Mouse (Mus musculus): ENCODE measurements at regions not wholly inside any gene's neighbourhood (a gene's known extent, or its start where the extent isn't known, plus 50 kb on each side); places are given as distances from the start of the nearest gene placed in this dataset.
A peak's percentile ranks its signal among the peaks of the same experiment; 100 is the strongest.

DNA sequence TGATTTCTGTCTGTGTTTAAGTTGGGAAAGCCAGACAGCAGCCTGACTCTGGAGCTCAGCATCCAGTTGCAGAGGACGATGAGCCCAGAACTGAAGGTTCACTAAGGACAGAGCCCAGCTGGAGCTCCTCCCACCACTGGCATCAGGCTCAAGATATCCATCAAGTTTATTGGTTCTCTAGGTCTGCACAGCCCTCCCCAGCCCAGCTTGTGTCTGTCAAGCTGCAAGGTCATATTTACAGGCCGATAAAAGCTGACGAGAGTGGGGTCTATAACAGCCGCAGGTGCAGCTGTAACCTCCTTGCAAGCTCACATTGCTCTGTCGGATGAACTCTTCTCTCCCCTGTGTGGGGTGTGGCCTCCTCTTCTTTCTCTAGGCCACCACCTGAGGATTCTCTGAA, 184.3 kb downstream of the Ajap1 start:
- H3K9ac ChIP-seq (ENCODE audit: low read length): no peak overlapping the region
- DNase-seq (ENCODE audit: low spot score, missing footprints) (no peak), ATAC-seq (ENCODE audit: low FRiP score) (no peak)
- WGBS: 86% methylated on average over 5 of the region's 5 CpGs
- no peaks in the 10 kb centered on the region for H3K27me3 ChIP-seq (ENCODE audit: control insufficient read depth, insufficient read depth, low read length)
- no peak overlapping the region for H3K4me3 ChIP-seq (ENCODE audit: low read depth, low read length)
- H3K4me1 ChIP-seq (ENCODE audit: control insufficient read depth, insufficient read depth, low read length): peaks cover 7% of the 10 kb centered on the region
- H3K4me2 ChIP-seq: no peak overlapping the region
- H3K9me3 ChIP-seq (ENCODE audit: control insufficient read depth, low read length): no peaks in the 10 kb centered on the region
- no peak overlapping the region for H3K27ac ChIP-seq (ENCODE audit: low read depth, low read length)
- no peaks in the 10 kb centered on the region for H3K36me3 ChIP-seq (ENCODE audit: control insufficient read depth, insufficient read depth, low read length)

GRCm38 (mm10) chr4:153294828-153295227, 187.8 kb downstream of the Ajap1 start:
- Histone ChIP-seq H3K27me3 (ENCODE audit: control insufficient read depth, insufficient read depth, low read length) (no peaks in the 10 kb centered on the region), H3K4me1 (ENCODE audit: control insufficient read depth, insufficient read depth, low read length) (peaks cover 20% of the 10 kb centered on the region), H3K4me3 (ENCODE audit: low read depth, low read length) (no peak overlapping the region), H3K36me3 (ENCODE audit: control insufficient read depth, insufficient read depth, low read length) (no peaks in the 10 kb centered on the region), H3K4me2 (no peak overlapping the region), H3K27ac (ENCODE audit: low read depth, low read length) (no peak overlapping the region), H3K9ac (ENCODE audit: low read length) (no peak overlapping the region), H3K9me3 (ENCODE audit: control insufficient read depth, low read length) (no peaks in the 10 kb centered on the region)
- 32% methylated on average over 6 of the region's 6 CpGs for WGBS
- DNase-seq (ENCODE audit: low spot score, missing footprints) (peak; percentile 86), ATAC-seq (ENCODE audit: low FRiP score) (peak; percentile 63)

- Histone ChIP-seq H3K4me3 (ENCODE audit: low read depth, low read length) (no peak overlapping the region), H3K4me2 (no peak overlapping the region), H3K36me3 (ENCODE audit: control insufficient read depth, insufficient read depth, low read length) (no peaks in the 10 kb centered on the region), H3K27me3 (ENCODE audit: control insufficient read depth, insufficient read depth, low read length) (no peaks in the 10 kb centered on the region), H3K9me3 (ENCODE audit: control insufficient read depth, low read length) (no peaks in the 10 kb centered on the region), H3K27ac (ENCODE audit: low read depth, low read length) (no peak overlapping the region), H3K9ac (ENCODE audit: low read length) (no peak overlapping the region), H3K4me1 (ENCODE audit: control insufficient read depth, insufficient read depth, low read length) (peaks cover 20% of the 10 kb centered on the region)
- DNase-seq (ENCODE audit: low spot score, missing footprints): no peak
- 42% methylated on average over 3 of the region's 3 CpGs for WGBS
- ATAC-seq (ENCODE audit: low FRiP score): 0 out of 2 replicates have a peak, but pooled peaks have one; percentile 24
Measured at GRCm38 (mm10) chr4:153293137-153293536, 189.5 kb downstream of the Ajap1 start.

DNA sequence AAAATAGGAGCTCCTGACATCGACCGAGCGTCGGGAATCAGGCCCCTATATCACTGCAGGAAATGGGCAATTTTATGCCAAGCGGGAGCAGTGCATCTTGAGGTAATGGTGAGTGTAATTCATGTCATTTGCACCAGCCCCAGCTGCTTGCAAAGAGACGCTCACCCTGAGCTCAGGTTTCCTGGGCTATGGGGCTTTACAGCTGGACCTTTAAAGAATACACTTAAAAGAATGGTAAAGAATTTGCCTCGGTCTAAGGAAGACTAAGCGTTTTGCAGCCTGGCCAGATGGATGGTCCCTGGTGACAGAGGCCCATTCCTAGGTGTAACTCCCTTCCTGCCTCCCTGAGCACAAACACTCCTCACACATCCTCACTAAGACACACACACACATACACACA, 194.2 kb downstream of the Ajap1 start:
- Histone ChIP-seq H3K4me1 (ENCODE audit: control insufficient read depth, insufficient read depth, low read length) (peaks cover 13% of the 10 kb centered on the region), H3K36me3 (ENCODE audit: control insufficient read depth, insufficient read depth, low read length) (no peaks in the 10 kb centered on the region), H3K27me3 (ENCODE audit: control insufficient read depth, insufficient read depth, low read length) (no peaks in the 10 kb centered on the region), H3K9me3 (ENCODE audit: control insufficient read depth, low read length) (no peaks in the 10 kb centered on the region; the same call in 1 of the 2 replicates), H3K4me3 (ENCODE audit: low read depth, low read length) (no peak overlapping the region), H3K9ac (ENCODE audit: low read length) (no peak overlapping the region), H3K4me2 (no peak overlapping the region), H3K27ac (ENCODE audit: low read depth, low read length) (no peak overlapping the region)
- ATAC-seq (ENCODE audit: low FRiP score): no peak
- WGBS: 83% methylated on average over 8 of the region's 8 CpGs
- no peak for DNase-seq (ENCODE audit: low spot score, missing footprints)

DNA sequence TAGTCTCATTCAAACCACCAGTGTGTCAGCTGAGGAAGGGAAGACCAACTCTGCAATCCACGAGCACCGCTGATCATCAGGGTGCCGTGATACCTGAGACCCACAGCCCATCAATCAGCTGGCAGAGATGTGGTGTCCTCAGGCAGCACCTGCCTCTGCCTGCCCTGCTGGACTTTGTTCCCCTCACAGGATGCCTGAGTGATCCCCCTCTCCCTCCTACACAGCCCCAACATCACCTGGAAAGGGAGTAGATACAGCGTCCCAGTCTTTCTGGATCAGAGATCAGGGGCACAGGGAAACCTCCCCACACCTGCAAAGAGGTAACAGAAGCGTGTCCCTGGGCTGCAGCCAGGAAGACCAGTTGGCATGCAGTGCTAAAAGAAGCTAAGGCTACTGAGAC, 198.4 kb downstream of the Ajap1 start:
- Histone ChIP-seq H3K36me3 (ENCODE audit: control insufficient read depth, insufficient read depth, low read length) (no peaks in the 10 kb centered on the region), H3K4me2 (no peak overlapping the region), H3K27ac (ENCODE audit: low read depth, low read length) (no peak overlapping the region), H3K27me3 (ENCODE audit: control insufficient read depth, insufficient read depth, low read length) (no peaks in the 10 kb centered on the region), H3K4me1 (ENCODE audit: control insufficient read depth, insufficient read depth, low read length) (no peaks in the 10 kb centered on the region), H3K9ac (ENCODE audit: low read length) (no peak overlapping the region), H3K9me3 (ENCODE audit: control insufficient read depth, low read length) (no peaks in the 10 kb centered on the region; the same call in 1 of the 2 replicates), H3K4me3 (ENCODE audit: low read depth, low read length) (no peak overlapping the region)
- no peak for ATAC-seq (ENCODE audit: low FRiP score)
- WGBS: 87% methylated on average over 5 of the region's 5 CpGs
- DNase-seq (ENCODE audit: low spot score, missing footprints): no peak

- Histone ChIP-seq H3K27me3 (ENCODE audit: control insufficient read depth, insufficient read depth, low read length) (no peaks in the 10 kb centered on the region), H3K4me2 (no peak overlapping the region), H3K27ac (ENCODE audit: low read depth, low read length) (no peak overlapping the region), H3K4me3 (ENCODE audit: low read depth, low read length) (no peak overlapping the region), H3K9ac (ENCODE audit: low read length) (no peak overlapping the region), H3K36me3 (ENCODE audit: control insufficient read depth, insufficient read depth, low read length) (no peaks in the 10 kb centered on the region), H3K4me1 (ENCODE audit: control insufficient read depth, insufficient read depth, low read length) (no peaks in the 10 kb centered on the region), H3K9me3 (ENCODE audit: control insufficient read depth, low read length) (no peaks in the 10 kb centered on the region)
- ATAC-seq (ENCODE audit: low FRiP score) (no peak), DNase-seq (ENCODE audit: low spot score, missing footprints) (no peak)
- 88% methylated on average over 5 of the region's 5 CpGs for WGBS
Measured at GRCm38 (mm10) chr4:153276571-153276970, 206.0 kb downstream of the Ajap1 start.

- 60% methylated on average over 5 of the region's 5 CpGs for WGBS
- no peak overlapping the region for H3K27ac ChIP-seq (ENCODE audit: low read depth, low read length)
- H3K9me3 ChIP-seq (ENCODE audit: control insufficient read depth, low read length): no peaks in the 10 kb centered on the region
- H3K36me3 ChIP-seq (ENCODE audit: control insufficient read depth, insufficient read depth, low read length): no peaks in the 10 kb centered on the region
- DNase-seq (ENCODE audit: low spot score, missing footprints) (no peak), ATAC-seq (ENCODE audit: low FRiP score) (no peak)
- no peaks in the 10 kb centered on the region for H3K4me1 ChIP-seq (ENCODE audit: control insufficient read depth, insufficient read depth, low read length)
- H3K27me3 ChIP-seq (ENCODE audit: control insufficient read depth, insufficient read depth, low read length): no peaks in the 10 kb centered on the region
- no peak overlapping the region for H3K9ac ChIP-seq (ENCODE audit: low read length)
- no peak overlapping the region for H3K4me3 ChIP-seq (ENCODE audit: low read depth, low read length)
- no peak overlapping the region for H3K4me2 ChIP-seq
Measured at GRCm38 (mm10) chr4:153271376-153271775, 211.2 kb downstream of the Ajap1 start.

GRCm38 (mm10) chr4:153263216-153263805, 219.3 kb downstream of the Ajap1 start:
- Histone ChIP-seq H3K4me3 (ENCODE audit: low read depth, low read length) (no peak overlapping the region), H3K4me1 (ENCODE audit: control insufficient read depth, insufficient read depth, low read length) (no peaks in the 10 kb centered on the region), H3K4me2 (no peak overlapping the region), H3K27ac (ENCODE audit: low read depth, low read length) (no peak overlapping the region), H3K9ac (ENCODE audit: low read length) (no peak overlapping the region), H3K36me3 (ENCODE audit: control insufficient read depth, insufficient read depth, low read length) (no peaks in the 10 kb centered on the region), H3K27me3 (ENCODE audit: control insufficient read depth, insufficient read depth, low read length) (no peaks in the 10 kb centered on the region), H3K9me3 (ENCODE audit: control insufficient read depth, low read length) (no peaks in the 10 kb centered on the region)
- no peak for ATAC-seq (ENCODE audit: low FRiP score)
- DNase-seq (ENCODE audit: low spot score, missing footprints): no peak
- 85% methylated on average over 15 of the region's 15 CpGs for WGBS

DNA sequence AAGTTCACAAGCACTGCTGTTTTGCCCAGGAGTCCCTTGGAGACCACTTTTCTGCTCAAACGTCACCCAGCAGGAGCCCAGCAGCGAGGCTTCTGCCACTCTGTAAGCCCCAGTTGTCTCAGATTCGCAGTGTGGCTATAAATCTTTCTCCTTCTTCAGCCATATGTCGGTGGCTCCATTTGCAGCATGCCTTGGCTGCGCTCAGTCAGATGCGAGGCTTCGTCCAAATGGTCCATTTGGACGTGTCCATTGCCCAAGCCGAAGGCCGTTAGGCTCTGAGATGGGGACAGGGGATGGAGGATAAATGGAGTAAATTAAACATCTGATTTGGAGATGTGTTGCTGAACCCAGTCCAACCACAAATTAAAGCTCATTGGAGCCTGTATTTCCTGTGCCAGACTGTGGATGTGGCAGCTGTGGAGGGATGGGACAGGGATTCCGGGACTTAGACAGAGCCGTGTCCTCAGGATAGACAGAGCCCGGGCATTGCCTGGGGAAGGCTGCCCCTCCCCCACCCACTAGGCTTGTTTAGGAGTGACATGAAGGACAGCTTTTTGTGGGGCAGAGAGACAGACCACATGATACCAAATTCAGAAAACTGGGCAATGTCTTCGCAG, 221.6 kb downstream of the Ajap1 start:
- H3K9me3 ChIP-seq (ENCODE audit: control insufficient read depth, low read length): no peaks in the 10 kb centered on the region
- H3K4me2 ChIP-seq: no peak overlapping the region
- no peak overlapping the region for H3K27ac ChIP-seq (ENCODE audit: low read depth, low read length)
- DNase-seq (ENCODE audit: low spot score, missing footprints) (no peak), ATAC-seq (ENCODE audit: low FRiP score) (no peak)
- no peaks in the 10 kb centered on the region for H3K27me3 ChIP-seq (ENCODE audit: control insufficient read depth, insufficient read depth, low read length)
- H3K4me1 ChIP-seq (ENCODE audit: control insufficient read depth, insufficient read depth, low read length): no peaks in the 10 kb centered on the region
- WGBS: 85% methylated on average over 14 of the region's 14 CpGs
- no peak overlapping the region for H3K4me3 ChIP-seq (ENCODE audit: low read depth, low read length)
- no peaks in the 10 kb centered on the region for H3K36me3 ChIP-seq (ENCODE audit: control insufficient read depth, insufficient read depth, low read length)
- H3K9ac ChIP-seq (ENCODE audit: low read length): no peak overlapping the region
